Mouse (Mus musculus) gonadal fat pad, adult 2 months (tissue): Measurements from ENCODE around the gene Prg2. TPM values are rescaled to one million over a fixed set of nuclear protein-coding genes. Genes with fewer than 3 reads are reported as not detected.
A peak's percentile ranks its signal among the peaks of the same experiment; 100 is the strongest.

Experiments
- DNase-seq: peaks from one replicate; pipeline ENCODE4 v3.0.0-alpha.2; 2012; ENCODE audit warnings: low read depth
- polyA plus RNA-seq: library from polyadenylated mRNA; depleted of rRNA; stranded (reverse); fragments of >200 nt; gene quantifications from 2 replicates; pipeline ENCODE4 v1.2.3, GENCODE M21; 2012

Prg2 gene
- polyA plus RNA-seq, 1 experiment, result 0.23 TPM

DNA sequence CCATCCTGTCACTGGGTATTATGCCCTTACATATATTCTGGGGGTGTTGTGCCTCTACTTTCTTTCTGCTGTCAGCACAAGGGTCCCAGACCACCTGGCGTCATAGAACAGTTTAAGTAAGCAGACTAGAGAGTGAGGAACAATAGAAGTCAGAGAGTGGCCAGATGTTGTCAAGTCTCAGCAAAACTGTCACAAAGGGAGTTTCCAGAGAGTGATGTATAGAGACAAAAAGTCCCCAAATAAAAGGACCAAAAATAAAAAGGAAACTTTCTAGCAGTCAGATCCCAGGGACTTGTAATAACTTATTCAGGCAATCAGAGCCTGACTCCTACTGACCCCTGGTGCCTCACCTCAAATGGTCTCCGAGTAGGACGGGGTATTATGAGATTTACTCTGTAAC, 18.4 kb upstream of the Prg2 start:
- no peak for DNase-seq

DNA sequence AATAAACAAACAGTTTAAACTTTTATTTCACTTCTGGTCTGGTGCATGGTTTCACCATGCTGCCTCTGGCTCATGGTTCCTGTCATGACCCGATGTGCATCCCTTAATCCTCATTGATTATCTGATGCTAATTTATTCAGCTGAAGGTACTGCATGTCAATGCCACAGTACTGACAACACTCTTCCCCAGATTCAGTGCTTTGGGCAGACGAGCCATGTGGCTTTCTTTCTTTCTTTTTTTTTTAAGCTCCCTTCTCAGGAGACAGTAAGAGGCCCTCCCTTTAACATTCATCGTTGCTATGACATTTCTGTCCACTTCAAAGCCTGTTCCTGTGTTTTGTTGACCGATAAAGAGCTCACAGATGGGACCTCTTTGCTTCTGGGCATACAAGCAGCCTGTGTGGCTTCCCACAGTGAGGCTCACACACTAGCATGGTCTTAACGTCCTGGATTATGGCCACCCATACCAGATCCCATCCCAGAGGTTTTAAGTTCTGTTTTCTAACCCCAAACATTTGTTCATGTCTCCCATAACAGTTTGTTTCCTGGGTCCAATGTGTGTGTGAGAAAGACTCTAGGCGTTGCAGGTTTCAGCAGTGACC, 17.3 kb upstream of the Prg2 start:
- no peak for DNase-seq

DNA sequence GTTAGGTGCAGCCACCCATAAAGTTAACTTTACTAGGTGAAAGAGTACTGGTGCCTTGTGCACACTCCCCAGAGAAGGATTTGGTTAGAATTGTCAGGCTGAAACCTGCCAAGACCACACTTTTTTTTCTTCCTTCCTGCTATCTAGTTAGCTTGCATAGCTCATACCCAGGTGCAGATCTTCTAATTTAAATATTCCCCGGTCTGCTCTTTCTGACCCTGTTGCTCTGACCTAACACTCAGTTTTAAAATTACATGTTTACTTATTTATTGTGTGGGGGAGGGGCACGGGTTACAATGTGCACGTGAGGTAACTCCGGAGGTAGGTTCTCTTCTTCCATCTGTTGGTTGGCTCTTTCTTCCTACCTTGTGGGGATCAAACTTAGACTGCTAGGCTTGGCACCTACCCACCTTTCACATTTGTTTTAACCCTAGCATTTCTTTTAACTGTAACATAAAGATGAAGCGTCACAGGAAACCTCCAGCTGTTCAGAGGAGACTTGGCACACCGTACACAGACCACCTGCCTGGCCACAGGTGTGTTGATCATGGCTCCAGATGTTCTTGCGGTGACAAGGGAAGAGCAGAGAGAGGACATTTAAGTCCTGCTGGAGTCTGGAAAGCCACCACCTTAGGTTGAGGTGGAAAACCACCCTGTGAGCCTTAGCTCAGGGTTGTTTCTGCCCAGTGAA, 16.0 kb upstream of the Prg2 start:
- no peak for DNase-seq

DNA sequence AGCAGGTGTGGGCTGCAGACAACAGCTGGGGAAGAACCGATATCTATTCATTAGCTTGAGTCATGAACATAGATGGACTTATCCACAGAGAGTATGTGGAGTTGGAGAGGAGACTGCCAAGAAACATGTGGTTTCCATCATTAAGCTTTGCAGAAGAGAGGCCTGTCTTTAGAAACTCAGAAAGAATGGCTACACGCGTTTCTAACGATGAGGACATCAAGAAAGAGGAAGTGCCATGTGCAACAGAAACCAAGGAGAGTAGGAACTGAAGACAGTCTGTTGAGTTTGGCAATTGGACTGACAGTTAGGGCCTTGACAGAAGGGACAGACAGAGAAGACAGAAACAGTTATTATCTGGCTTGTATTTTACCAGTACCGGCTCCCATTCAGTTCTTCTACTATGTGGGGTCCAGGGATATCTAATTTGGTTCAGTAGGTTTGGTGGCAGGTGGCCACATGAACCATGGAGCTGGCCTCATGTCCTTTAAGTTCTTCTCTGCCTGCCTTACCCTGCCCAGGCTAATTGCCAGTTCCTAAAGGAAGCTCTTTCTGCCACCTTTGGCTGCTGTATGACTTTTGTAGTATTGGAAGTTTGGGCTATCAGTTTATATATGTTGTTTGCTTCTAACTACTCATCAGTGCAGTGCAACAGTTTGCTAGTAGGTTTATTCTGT, 12.8 kb upstream of the Prg2 start:
- DNase-seq, result no peak

DNA sequence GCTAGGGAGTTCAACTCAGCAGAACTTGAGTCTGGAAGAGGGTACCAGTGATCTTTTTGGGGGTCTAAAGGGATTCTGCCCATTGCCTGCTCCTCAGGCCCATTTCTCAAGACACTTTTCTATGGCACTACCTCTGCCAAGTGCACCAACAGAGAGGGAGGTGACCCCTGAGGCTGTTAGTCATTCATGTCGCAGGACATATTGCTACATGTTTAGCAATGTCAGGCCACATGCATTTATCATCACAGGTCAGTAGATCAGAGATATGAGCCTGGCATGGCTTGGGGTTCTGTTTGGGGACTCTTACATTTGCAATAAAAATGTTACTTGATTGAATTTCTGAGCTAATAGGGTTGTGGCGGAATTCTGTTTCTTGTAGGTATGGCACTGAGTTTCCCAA, 4.7 kb upstream of the Prg2 start:
- peak; percentile 14 for DNase-seq

DNA sequence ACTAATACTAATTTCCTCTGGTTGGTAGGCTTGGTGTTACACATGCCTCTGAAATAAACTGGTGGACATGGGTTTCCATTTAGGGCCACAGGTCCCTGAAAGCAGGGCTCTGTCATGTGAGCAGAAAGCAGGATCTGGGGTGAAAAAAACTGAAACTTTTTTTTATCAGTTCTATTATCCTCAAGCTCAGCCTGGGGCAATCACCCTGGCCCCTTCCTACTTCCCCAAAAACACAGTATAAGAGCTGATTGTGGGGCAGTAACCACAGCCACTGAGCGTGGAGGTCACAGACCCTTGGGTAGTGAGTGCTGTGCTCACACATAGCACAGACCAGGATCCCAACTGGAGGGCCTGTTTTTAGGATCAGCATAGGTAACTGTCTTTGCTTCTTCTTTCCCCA, 7.7 kb downstream of the Prg2 start, which contains the start of gene Prg3:
TSS of gene Prg3 (plus strand) at position 286 of the 400 bp plus-strand sequence.
- DNase-seq, result no peak

DNA sequence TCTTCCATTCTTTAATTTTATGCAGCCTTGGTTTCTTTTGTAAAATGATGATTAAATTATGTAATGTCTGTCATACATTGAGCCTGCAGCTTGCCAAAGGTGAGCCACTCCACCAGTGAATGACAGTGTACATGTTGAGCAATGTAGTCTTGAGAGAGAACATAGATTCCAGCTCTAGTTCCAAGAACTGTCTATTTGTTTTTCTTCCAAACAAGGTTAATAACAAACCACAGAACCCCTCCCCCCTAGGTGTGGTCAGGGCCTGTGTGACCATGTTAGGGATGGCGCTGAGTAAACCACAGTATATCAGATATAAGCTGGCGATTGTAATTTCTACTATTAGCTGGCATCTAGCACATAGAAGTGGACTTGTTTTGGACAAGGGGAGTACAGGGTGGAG, 16.1 kb downstream of the Prg2 start:
- no peak for DNase-seq

DNA sequence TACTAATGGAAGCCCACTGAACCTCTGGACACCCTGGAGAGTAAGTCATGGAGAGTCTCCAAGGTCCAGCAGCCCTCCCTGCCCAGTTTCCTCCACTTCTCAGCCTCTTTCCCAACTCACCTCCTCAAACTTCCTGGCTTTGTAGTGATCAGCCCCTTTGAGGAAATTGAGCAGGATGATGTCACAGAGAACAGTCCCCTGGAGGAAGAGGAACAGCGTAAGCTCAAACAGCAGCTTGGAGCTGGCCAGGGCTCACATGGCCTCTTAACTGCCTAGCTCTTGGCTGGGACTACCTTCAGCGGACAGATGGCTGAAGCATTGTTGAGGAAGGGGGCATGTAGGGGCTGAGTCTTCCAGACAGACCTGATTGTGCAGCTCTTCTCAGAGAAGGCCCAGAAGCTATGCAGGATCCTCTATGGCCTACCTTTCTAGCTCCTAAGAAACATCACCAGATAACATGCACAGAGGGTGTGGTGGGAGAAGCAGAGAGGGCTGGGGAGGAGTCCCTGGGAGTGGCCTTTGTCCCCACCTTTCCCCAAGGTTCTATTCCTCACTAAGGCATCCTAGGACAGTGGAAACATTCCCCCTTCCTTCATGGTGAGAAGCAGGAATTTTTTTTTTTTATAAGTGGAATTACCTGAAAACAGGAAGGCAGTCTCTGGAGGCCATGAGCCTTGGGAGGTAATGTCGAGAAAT, 19.4 kb downstream of the Prg2 start:
- DNase-seq, result no peak

DNA sequence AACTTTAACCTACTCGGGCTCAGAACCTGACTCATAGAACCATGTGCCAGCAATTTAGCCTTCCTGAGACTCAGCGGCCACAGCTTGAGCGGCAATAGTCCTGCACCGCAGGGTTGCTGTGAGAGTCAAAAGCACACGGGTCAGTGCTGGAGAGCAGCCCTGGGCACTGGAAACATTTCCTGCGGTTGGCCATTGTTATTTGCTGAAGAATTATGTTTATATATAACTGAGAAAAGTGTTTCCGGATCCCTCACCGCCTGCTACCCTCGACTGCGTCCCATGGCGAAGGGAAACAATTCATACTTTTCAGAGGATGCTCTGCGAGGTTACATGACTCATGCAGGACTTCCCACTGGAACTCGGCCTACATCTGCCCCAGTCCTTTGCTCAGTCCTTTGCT, 21.2 kb downstream of the Prg2 start:
- no peak for DNase-seq

DNA sequence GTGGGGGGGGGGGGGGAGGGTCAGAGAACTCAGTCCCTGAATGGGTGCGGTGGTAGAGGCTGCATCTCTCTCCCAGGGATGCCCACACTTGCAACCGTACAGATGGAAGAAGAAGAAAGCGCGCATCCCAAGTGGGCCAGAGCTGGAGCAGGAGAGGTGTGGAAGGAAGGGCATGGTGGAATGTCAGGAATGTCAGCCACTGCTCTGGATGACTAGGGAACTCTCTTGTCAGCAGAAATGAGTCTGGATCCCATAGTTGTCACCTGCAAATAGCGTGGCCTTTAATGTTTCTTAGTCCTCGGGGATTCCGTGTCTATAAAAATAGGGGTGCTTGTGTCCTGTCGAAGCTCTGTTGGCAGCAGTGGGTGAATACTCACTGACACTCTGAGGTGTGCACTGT, 22.3 kb downstream of the Prg2 start:
- DNase-seq, result no peak

DNA sequence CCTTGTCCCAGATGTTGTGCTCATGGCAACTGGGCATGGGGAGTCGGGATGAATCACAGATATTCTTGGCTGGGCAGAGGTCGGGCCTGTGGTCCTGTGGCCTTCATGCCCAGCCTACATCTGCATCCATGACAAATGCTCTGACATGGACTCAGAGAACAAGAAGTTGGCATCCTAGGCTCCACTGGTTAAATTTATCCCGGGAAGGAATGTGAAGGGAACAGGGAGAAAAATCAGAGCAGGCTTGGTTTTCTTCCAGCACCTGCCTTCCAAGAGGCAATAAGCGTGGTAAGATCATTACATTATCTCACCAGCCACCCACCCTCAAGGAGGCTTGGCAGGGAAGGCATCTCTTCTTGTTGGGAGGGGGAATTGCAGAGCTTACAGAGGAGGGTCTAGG, 24.1 kb downstream of the Prg2 start:
- no peak for DNase-seq

DNA sequence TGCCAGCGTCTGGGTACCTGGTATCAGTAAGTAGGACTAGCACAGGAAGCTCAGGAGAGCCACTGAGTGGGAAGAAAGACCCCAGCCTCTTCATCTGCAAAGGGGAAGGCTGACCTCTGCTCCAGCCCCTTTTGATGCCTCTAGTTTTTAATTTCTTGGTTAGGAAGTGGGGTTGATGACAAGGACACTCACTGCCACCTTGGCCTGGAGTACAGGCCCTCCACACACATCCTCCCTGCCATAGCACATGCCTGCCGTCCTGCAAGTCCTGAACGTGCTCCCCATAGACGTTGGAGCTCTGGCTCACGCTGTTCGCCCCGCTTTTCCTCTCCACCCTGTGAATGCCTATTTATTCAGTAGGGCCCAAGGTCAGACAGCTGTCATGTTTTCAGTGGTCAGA, 26.3 kb downstream of the Prg2 start:
- DNase-seq, result no peak

DNA sequence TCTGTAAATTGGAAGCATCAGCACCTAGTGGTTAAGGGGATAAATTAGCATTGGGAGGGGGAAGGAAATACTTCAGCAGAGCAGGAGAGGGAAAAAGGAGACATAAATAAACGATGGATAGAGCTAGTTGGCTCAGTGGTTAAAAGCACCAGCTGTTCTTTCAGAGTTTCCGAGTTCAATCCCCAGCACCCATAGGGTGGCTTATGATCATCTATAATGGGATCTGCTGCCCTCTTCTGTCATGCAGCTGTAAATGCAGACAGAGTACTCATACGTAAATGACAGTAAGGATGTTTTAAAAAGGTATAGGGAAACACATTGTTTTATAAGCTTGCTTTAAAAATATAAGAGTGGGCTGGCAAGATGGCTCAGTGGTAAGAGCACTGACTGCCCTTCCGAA, 27.5 kb downstream of the Prg2 start:
- DNase-seq, result no peak

DNA sequence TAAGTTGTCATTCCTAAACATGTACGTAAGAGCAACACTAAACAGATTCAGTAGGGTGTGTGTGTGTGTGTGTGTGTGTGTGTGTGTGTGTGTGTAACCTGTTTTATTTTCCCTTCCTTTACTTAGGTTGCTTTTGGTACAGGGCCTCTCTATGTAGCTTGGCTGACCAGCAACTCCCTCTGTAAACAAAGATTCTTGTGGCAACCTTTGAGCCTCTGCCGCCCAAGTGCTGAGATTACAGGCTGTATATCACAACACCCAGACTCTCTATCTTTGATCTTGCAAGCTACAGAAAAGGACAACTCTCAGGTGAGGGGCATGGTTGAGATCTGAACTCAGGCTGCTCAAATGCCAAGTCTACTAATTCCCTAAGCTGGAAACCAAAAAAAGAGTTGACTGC, 29.0 kb downstream of the Prg2 start:
- DNase-seq, result no peak

DNA sequence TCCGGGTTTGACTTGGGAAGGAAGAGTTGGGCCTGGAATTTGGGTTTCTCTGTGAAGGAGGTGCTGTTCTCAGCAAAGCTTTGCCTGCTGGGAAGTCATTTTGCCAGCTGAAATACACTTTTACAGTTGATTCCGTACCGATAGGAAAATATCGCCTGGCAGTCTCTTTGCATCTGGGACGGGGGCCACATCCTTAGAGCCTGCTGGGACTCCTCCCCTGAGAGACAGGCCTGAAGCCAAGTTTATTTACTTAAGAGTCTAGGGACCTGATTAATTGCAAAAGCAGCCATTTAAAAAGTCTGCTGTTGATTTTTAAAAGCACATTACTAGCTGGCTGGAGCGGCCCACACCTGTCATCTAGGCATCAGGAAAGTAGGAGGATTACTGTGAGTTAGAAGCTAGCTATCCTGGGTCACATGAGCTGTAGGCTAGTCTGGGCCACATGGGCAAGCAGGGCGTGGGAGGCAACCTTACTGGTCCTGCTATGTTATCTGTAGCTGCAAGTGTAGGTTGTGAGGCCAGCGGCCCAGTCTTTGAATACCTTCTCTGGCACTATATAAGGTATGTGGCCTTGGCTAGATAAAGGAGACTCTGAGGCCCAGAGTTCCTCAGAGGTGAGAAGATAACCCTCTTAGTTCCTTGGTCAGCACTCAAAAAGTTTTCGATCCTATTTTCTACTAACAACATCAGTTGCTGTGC, 31.8 kb downstream of the Prg2 start:
- DNase-seq, result peak; percentile 37

DNA sequence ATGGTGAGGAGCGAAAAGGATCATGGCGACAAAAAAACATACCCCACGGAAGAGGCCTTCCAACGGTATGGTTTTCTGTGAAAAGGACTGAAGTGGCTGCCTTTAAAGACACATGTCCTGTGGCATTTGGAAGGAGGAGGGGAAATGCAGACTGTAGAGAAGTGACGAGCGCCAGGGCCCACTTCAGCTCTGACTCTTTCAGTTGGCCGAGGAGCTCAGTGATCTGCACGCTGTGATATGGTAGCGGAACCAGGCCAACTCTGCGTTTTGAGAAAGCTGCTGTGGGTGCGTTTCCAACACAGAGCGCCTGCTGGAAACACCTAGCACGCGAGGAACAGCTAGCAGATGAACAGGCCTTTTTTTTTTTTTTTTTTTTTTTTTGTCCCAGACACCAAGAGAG, 32.4 kb downstream of the Prg2 start:
- DNase-seq, result no peak

DNA sequence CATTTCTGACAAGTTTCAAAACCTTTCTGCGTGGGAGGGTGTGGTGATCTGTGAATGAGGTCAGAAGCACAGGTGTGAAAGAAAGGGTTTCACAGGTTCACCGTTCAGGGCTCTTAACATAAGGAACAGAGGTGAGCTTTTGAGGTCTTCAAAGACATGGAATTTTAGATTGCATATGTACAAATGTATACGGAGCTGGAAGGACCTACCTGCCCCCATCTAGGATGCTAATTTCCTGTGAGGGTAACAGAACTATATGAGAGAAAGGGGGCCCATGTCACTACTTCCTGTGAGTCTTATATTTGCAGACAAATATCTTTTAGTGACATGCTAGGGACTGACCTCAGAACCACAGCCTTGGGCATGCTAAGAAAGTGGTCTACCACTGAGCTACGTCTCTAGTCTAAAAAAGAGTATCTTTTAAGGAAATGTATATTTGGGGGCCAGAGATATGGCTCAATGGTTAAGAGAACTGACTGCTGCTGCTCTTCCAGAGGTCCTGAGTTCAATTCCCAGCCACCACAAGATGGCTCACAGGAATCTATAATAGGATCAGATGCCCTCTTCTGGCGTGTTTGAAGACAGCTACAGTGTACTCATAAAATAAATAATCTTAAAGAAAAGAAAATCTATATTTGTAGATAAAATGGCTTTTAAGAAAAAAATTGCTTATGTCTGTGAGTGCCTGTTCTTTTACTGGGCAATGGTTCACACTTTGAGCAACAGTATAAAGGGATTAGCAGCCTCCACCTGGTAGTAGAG, 33.7 kb downstream of the Prg2 start:
- DNase-seq, result no peak

DNA sequence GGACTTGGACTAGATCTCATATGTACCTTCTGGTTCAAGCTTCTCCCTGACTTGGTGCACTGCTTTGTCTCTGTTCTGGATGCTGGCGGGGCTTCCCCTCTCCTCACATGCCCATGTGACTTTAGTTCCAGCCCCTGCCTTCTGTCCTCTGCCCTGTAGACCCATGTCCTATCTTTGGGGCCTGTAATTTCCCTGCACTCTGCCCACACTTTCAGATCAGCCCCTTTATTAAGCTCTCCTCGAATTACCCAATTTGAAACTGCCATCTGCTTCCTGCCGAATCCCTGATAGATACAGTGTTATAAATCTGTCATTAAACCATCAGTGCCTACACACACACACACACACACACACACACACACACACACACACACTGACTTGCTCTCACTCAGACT, 34.3 kb downstream of the Prg2 start:
- no peak for DNase-seq

DNA sequence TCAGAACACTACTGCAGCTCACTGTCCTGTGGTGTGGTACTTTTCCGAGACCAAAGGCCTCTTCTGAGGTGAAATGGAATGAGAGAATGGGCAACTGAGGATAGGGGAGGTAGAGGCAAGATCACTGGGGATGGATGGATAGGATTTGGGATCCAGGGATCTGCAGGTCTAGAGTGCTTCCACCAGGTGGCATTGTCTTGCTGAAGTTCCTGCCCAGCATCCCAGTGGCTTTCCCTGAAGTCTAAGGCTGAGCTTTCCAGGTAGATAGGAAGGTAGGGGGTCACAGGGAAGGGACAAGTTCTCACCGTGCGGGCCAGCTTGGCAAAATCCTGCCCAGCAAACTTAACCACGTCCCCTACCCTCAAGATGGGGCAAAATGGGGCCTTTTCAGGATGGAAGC, 41.8 kb downstream of the Prg2 start:
- DNase-seq, result no peak

DNA sequence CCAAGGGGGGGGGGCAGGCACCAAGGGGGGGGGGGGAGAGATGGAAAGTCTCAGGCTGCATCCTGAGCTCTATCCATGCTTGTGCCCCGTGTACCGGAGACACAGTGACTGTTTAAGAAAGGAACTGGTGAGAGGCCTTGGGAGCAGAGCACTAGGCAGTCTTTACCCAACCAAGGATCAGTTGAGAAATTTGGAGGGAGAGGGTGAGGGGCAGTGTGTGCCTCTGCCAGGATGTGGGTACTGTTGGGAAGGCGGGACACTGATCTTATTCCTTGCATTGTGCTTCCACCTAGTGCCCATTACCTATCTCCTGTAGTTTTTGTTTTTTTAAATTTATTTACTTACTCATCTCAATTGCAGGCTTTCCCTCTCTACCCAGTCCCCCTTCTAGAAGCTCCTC, 45.9 kb downstream of the Prg2 start:
- DNase-seq, result no peak

DNA sequence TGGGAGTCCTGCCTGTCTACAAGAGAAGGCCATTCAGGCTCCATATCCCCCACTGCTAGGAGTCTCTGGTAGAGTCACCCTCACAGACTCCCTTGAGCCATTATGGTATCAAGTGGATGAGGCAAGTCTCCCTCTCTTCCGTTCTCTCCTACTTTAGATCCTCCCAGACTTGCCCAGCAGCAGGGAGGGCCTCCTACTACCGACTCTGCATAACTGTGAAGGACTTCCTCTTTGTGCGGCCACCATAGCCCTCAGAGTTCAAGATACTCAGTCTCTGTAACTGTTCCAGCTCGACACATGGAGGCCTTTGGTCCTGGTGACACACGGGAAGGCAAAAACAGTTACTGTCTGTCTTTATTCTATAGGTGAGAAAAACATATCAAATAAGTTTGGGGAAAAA, 47.0 kb downstream of the Prg2 start:
- DNase-seq, result no peak
